In genomic region chr13:69536021-69536420, GRCm38 (mm10) we compare ENCODE assay signal across 8 mouse cellular contexts. TPM values are rescaled to one million over a fixed set of nuclear protein-coding genes. Genes with fewer than 3 reads are reported as not detected.
DNase-seq lines count a peak whose midpoint lies in the region; ATAC-seq and TF ChIP-seq lines count a peak whose summit lies in the region.

No protein-coding gene starts in this region.

- peaks cover 66% of the 10 kb centered on the region for H3K4me1 ChIP-seq in forebrain, embryonic 10.5 days
- H3K4me1 ChIP-seq in forebrain, postnatal 0 days (ENCODE audit: insufficient read depth): peaks cover 18% of the 10 kb centered on the region
- H3K4me1 ChIP-seq in lung, postnatal 0 days (ENCODE audit: insufficient read depth, low read depth, low read length): peaks cover 12% of the 10 kb centered on the region; the same call in 1 of the 2 replicates
- H3K4me1 ChIP-seq in liver, embryonic 13.5 days (replicated peaks): peaks cover 44% of the 10 kb centered on the region

- H3K36me3 ChIP-seq in forebrain, embryonic 10.5 days (replicated peaks): peaks cover 8% of the 10 kb centered on the region
- H3K36me3 ChIP-seq in forebrain, postnatal 0 days (ENCODE audit: insufficient read depth): no peaks in the 10 kb centered on the region
- no peaks in the 10 kb centered on the region for H3K36me3 ChIP-seq in lung, postnatal 0 days (ENCODE audit: insufficient read depth, low read length)
- 0 out of 2 replicates have a peak, but pooled peaks cover 5% of the 10 kb centered on the region for H3K36me3 ChIP-seq in liver, embryonic 13.5 days

- peak overlapping the region; percentile 97; the same call in 1 of the 2 replicates for H3K4me3 ChIP-seq in forebrain, embryonic 10.5 days
- H3K4me3 ChIP-seq in forebrain, postnatal 0 days (ENCODE audit: low read depth, low read length): no peak overlapping the region
- no peak overlapping the region for H3K4me3 ChIP-seq in lung, postnatal 0 days (ENCODE audit: low read depth, low read length)
- peak overlapping the region; percentile 95 for H3K4me3 ChIP-seq in liver, embryonic 13.5 days (replicated peaks)

- peaks cover 3% of the 10 kb centered on the region; the same call in 1 of the 2 replicates for H3K27me3 ChIP-seq in forebrain, embryonic 10.5 days (ENCODE audit: poor library complexity, severe bottlenecking)
- H3K27me3 ChIP-seq in forebrain, postnatal 0 days (ENCODE audit: insufficient read depth, low read length): no peaks in the 10 kb centered on the region
- H3K27me3 ChIP-seq in lung, postnatal 0 days (replicated peaks; ENCODE audit: insufficient read depth, low read length): no peaks in the 10 kb centered on the region
- no peaks in the 10 kb centered on the region for H3K27me3 ChIP-seq in liver, embryonic 13.5 days

- no peaks in the 10 kb centered on the region for H3K9me3 ChIP-seq in forebrain, embryonic 10.5 days
- H3K9me3 ChIP-seq in forebrain, postnatal 0 days (ENCODE audit: low read length): no peaks in the 10 kb centered on the region
- H3K9me3 ChIP-seq in lung, postnatal 0 days (ENCODE audit: low read length): no peaks in the 10 kb centered on the region
- H3K9me3 ChIP-seq in liver, embryonic 13.5 days (replicated peaks): no peaks in the 10 kb centered on the region

- peak overlapping the region; percentile 98 for H3K27ac ChIP-seq in forebrain, embryonic 10.5 days
- no peak overlapping the region for H3K27ac ChIP-seq in forebrain, postnatal 0 days (ENCODE audit: low read depth, low read length)
- peak overlapping the region; percentile 93; the same call in 1 of the 2 replicates for H3K27ac ChIP-seq in lung, postnatal 0 days (ENCODE audit: low read length)
- H3K27ac ChIP-seq in liver, embryonic 13.5 days: 0 out of 2 replicates have a peak overlapping the region, but pooled peaks have one; percentile 94

- 83% methylated on average over 4 of the region's 4 CpGs for WGBS in forebrain, embryonic 10.5 days
- 75% methylated on average over 4 of the region's 4 CpGs for WGBS in forebrain, postnatal 0 days
- 69% methylated on average over 4 of the region's 4 CpGs for WGBS in lung, postnatal 0 days
- WGBS in liver, embryonic 13.5 days (ENCODE audit: insufficient replicate concordance): 59% methylated on average over 4 of the region's 4 CpGs

- no peak for TF ChIP-seq EP300 in lung, postnatal 0 days (IDR thresholded peaks at IDR 0.05)

- DNase-seq in forebrain, embryonic 10.5 days (ENCODE audit: extremely low spot score, low spot score): no peak
- DNase-seq in forebrain, postnatal 0 days: no peak
- no peak for DNase-seq in lung, postnatal 0 days (ENCODE audit: low spot score)
- no peak for DNase-seq in lung, adult 18-20 months
- DNase-seq in liver, embryonic 13.5 days: no peak
- no peak for DNase-seq in B cell, adult 2 months
- no peak for DNase-seq in layer of hippocampus, adult 8-10 months (ENCODE audit: low spot score in 2 of 2)
- DNase-seq in right cerebral cortex, postnatal 10 days (ENCODE audit: low spot score in 2 of 2): no peak

- no peak overlapping the region for H3K9ac ChIP-seq in forebrain, postnatal 0 days
- H3K9ac ChIP-seq in lung, postnatal 0 days (replicated peaks; ENCODE audit: low read depth): no peak overlapping the region
- H3K9ac ChIP-seq in liver, embryonic 13.5 days: peak overlapping the region; percentile 96

- no peak for ATAC-seq in forebrain, postnatal 0 days
- no peak for ATAC-seq in lung, postnatal 0 days
- ATAC-seq in liver, embryonic 13.5 days (ENCODE audit: low read depth): no peak

- no peak overlapping the region; the same call in 1 of the 2 replicates for H3K4me2 ChIP-seq in forebrain, postnatal 0 days (ENCODE audit: low read depth)
- peak overlapping the region; percentile 94; the same call in 1 of the 2 replicates for H3K4me2 ChIP-seq in lung, postnatal 0 days (replicated peaks; ENCODE audit: low read depth, low read length)
- peak overlapping the region; percentile 95 for H3K4me2 ChIP-seq in liver, embryonic 13.5 days

- TF ChIP-seq CTCF in forebrain, postnatal 0 days (IDR thresholded peaks at IDR 0.05; ENCODE audit: low read depth): no peak
- TF ChIP-seq CTCF in lung, postnatal 0 days (IDR thresholded peaks at IDR 0.05): no peak

RNA-seq across cellular contexts. Expression of gene Tent4a, which starts 1.6 kb away (rescaled TPM):
- polyA plus RNA-seq in forebrain, embryonic 10.5 days (2016; fragmentation: Nextera tagmentation; extraction: Ambion mirVana): 4.1 and 4.9 TPM in 2 replicates
- total RNA-seq in forebrain, postnatal 0 days (2014; rRNA removed): 21.7 and 29.3 TPM in 2 replicates
- polyA plus RNA-seq in forebrain, postnatal 0 days (2015; fragmentation: Nextera tagmentation; extraction: Ambion mirVana): 4.5 and 4.9 TPM in 2 replicates
- polyA plus RNA-seq in lung, postnatal 0 days (2015; fragmentation: Nextera tagmentation; extraction: Ambion mirVana): 3.1 TPM in 2 replicates
- polyA plus RNA-seq in liver, embryonic 13.5 days (2015; fragmentation: Nextera tagmentation; extraction: Ambion mirVana): 1.9 and 2.1 TPM in 2 replicates
- total RNA-seq in layer of hippocampus, adult 8-10 months (2022): 10 to 100 TPM; 43.8 to 51.2 (median 47.3) TPM

RNA-seq across cellular contexts. Expression of gene Nsun2, which starts 2.5 kb away (rescaled TPM):
- polyA plus RNA-seq in forebrain, embryonic 10.5 days (2016; fragmentation: Nextera tagmentation; extraction: Ambion mirVana): 171 and 175 TPM in 2 replicates
- total RNA-seq in forebrain, postnatal 0 days (2014; rRNA removed): 64.2 and 64.3 TPM in 2 replicates
- 64.6 and 74.4 TPM in 2 replicates for polyA plus RNA-seq in forebrain, postnatal 0 days (2015; fragmentation: Nextera tagmentation; extraction: Ambion mirVana)
- 34.7 and 38.1 TPM in 2 replicates for polyA plus RNA-seq in lung, postnatal 0 days (2015; fragmentation: Nextera tagmentation; extraction: Ambion mirVana)
- polyA plus RNA-seq in liver, embryonic 13.5 days (2015; fragmentation: Nextera tagmentation; extraction: Ambion mirVana): 136 and 159 TPM in 2 replicates
- total RNA-seq in layer of hippocampus, adult 8-10 months (2022): 100 to 1,000 TPM in 2 of 4 experiments, 10 to 100 TPM in 2; 86.2 to 110 (median 100) TPM

Comparison
In these comparisons a context has a peak if more than half of its experiments do, and no peak if none do; other contexts are left out.
1. H3K4me3 ChIP-seq: peak in forebrain, embryonic 10.5 days (single experiment) and liver, embryonic 13.5 days (single experiment); none in forebrain, postnatal 0 days (single experiment) and lung, postnatal 0 days (single experiment).